22 mouse cellular contexts compared by ENCODE assay signal in the genomic region with DNA sequence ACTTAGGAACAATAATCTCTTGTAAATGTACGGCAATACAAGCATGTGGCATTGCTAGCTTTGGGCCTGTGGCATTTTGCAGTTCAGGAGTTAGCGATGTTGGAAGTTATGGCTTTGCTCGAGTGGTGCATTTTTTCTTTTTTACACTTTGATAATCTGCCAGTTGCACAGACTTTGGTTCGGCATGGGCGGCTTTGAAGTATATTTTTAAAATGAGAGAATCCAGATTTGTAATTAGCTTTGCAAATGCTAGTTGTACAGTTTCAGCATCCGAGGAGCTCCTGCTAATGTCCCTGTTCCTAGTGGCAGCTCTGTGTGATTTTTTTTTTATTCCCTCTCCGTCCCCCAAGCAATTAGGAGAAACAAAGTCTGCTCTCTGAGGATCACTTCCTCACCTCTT.
DNase-seq lines count a peak whose midpoint lies in the region; ATAC-seq lines count a peak whose summit lies in the region.
"Had no signal": no experiment of that assay in that cellular context is flagged by ENCODE, and none has a peak within 500 bp of the region (broad histone marks: within the 10 kb centered on the region; RNA-seq: fewer than 3 reads in every experiment).

No protein-coding gene starts in this region.

- no peak overlapping the region for H3K4me3 ChIP-seq in forebrain, embryonic 15.5 days
- H3K4me3 ChIP-seq in forebrain, embryonic 12.5 days (replicated peaks), result no peak overlapping the region
- no peak overlapping the region for H3K4me3 ChIP-seq in hindbrain, embryonic 13.5 days
- no peak overlapping the region for H3K4me3 ChIP-seq in hindbrain, embryonic 10.5 days
- no peak overlapping the region for H3K4me3 ChIP-seq in neural tube, embryonic 13.5 days
- H3K4me3 ChIP-seq in neural tube, embryonic 15.5 days (replicated peaks), result no peak overlapping the region
- H3K4me3 ChIP-seq in kidney, embryonic 15.5 days (replicated peaks), result no peak overlapping the region
- H3K4me3 ChIP-seq: embryonic facial prominence, embryonic 12.5 days; heart, adult 2 months; heart, embryonic 12.5 days had no signal

- H3K27me3 ChIP-seq in forebrain, embryonic 15.5 days, result no peaks in the 10 kb centered on the region
- H3K27me3 ChIP-seq in forebrain, embryonic 12.5 days, result no peaks in the 10 kb centered on the region
- H3K27me3 ChIP-seq in hindbrain, embryonic 13.5 days, result no peaks in the 10 kb centered on the region
- no peaks in the 10 kb centered on the region for H3K27me3 ChIP-seq in hindbrain, embryonic 10.5 days (ENCODE audit: insufficient read depth, poor library complexity, severe bottlenecking)
- H3K27me3 ChIP-seq in neural tube, embryonic 13.5 days, result no peaks in the 10 kb centered on the region
- H3K27me3 ChIP-seq in neural tube, embryonic 15.5 days (replicated peaks), result no peaks in the 10 kb centered on the region
- H3K27me3 ChIP-seq in kidney, embryonic 15.5 days, result no peaks in the 10 kb centered on the region
- H3K27me3 ChIP-seq: embryonic facial prominence, embryonic 12.5 days; heart, embryonic 12.5 days had no signal

- peaks cover 19% of the 10 kb centered on the region for H3K4me1 ChIP-seq in forebrain, embryonic 15.5 days
- peaks cover 6% of the 10 kb centered on the region for H3K4me1 ChIP-seq in forebrain, embryonic 12.5 days
- peaks cover 17% of the 10 kb centered on the region; the same call in 1 of the 2 replicates for H3K4me1 ChIP-seq in hindbrain, embryonic 13.5 days (replicated peaks)
- peaks cover 5% of the 10 kb centered on the region; the same call in 1 of the 2 replicates for H3K4me1 ChIP-seq in hindbrain, embryonic 10.5 days (replicated peaks)
- peaks cover 23% of the 10 kb centered on the region for H3K4me1 ChIP-seq in neural tube, embryonic 13.5 days (replicated peaks)
- peaks cover 21% of the 10 kb centered on the region for H3K4me1 ChIP-seq in neural tube, embryonic 15.5 days
- H3K4me1 ChIP-seq in kidney, embryonic 15.5 days, result no peaks in the 10 kb centered on the region
- H3K4me1 ChIP-seq: embryonic facial prominence, embryonic 12.5 days had no signal

- H3K27ac ChIP-seq in forebrain, embryonic 15.5 days (replicated peaks), result peak overlapping the region; percentile 43; the same call in 1 of the 2 replicates
- no peak overlapping the region for H3K27ac ChIP-seq in forebrain, embryonic 12.5 days
- H3K27ac ChIP-seq in hindbrain, embryonic 13.5 days, result peak overlapping the region; percentile 15; the same call in 1 of the 2 replicates
- no peak overlapping the region for H3K27ac ChIP-seq in hindbrain, embryonic 10.5 days
- H3K27ac ChIP-seq in neural tube, embryonic 13.5 days (replicated peaks), result peak overlapping the region; percentile 28; the same call in 1 of the 2 replicates
- no peak overlapping the region for H3K27ac ChIP-seq in neural tube, embryonic 15.5 days (replicated peaks)
- H3K27ac ChIP-seq in kidney, embryonic 15.5 days, result no peak overlapping the region
- H3K27ac ChIP-seq: embryonic facial prominence, embryonic 12.5 days; heart, adult 2 months had no signal

- H3K9me3 ChIP-seq in forebrain, embryonic 15.5 days, result no peaks in the 10 kb centered on the region
- H3K9me3 ChIP-seq in forebrain, embryonic 12.5 days, result no peaks in the 10 kb centered on the region
- no peaks in the 10 kb centered on the region for H3K9me3 ChIP-seq in hindbrain, embryonic 13.5 days
- no peaks in the 10 kb centered on the region for H3K9me3 ChIP-seq in hindbrain, embryonic 10.5 days
- no peaks in the 10 kb centered on the region for H3K9me3 ChIP-seq in neural tube, embryonic 13.5 days
- no peaks in the 10 kb centered on the region for H3K9me3 ChIP-seq in neural tube, embryonic 15.5 days (replicated peaks)
- H3K9me3 ChIP-seq in kidney, embryonic 15.5 days (replicated peaks), result no peaks in the 10 kb centered on the region
- H3K9me3 ChIP-seq: embryonic facial prominence, embryonic 12.5 days; G1E; heart, embryonic 12.5 days had no signal

- H3K9ac ChIP-seq in forebrain, embryonic 15.5 days (replicated peaks), result no peak overlapping the region
- no peak overlapping the region for H3K9ac ChIP-seq in forebrain, embryonic 12.5 days
- no peak overlapping the region for H3K9ac ChIP-seq in hindbrain, embryonic 13.5 days
- no peak overlapping the region for H3K9ac ChIP-seq in neural tube, embryonic 13.5 days
- no peak overlapping the region for H3K9ac ChIP-seq in neural tube, embryonic 15.5 days (replicated peaks)
- H3K9ac ChIP-seq in kidney, embryonic 15.5 days, result no peak overlapping the region
- H3K9ac ChIP-seq: embryonic facial prominence, embryonic 12.5 days; heart, embryonic 12.5 days had no signal

- WGBS in forebrain, embryonic 15.5 days, result 48% methylated on average over 7 of the region's 7 CpGs
- 66% methylated on average over 7 of the region's 7 CpGs for WGBS in forebrain, embryonic 12.5 days
- 79% methylated on average over 7 of the region's 7 CpGs for WGBS in hindbrain, embryonic 13.5 days
- 88% methylated on average over 7 of the region's 7 CpGs for WGBS in hindbrain, embryonic 10.5 days
- 67% methylated on average over 7 of the region's 7 CpGs for WGBS in neural tube, embryonic 13.5 days
- WGBS in neural tube, embryonic 15.5 days, result 60% methylated on average over 7 of the region's 7 CpGs
- 73% methylated on average over 7 of the region's 7 CpGs for WGBS in kidney, embryonic 15.5 days

- peaks cover 2% of the 10 kb centered on the region; the same call in 1 of the 2 replicates for H3K36me3 ChIP-seq in forebrain, embryonic 15.5 days
- H3K36me3 ChIP-seq in forebrain, embryonic 12.5 days (replicated peaks), result no peaks in the 10 kb centered on the region
- H3K36me3 ChIP-seq in hindbrain, embryonic 13.5 days, result peaks cover 4% of the 10 kb centered on the region; the same call in 1 of the 2 replicates
- no peaks in the 10 kb centered on the region for H3K36me3 ChIP-seq in hindbrain, embryonic 10.5 days
- no peaks in the 10 kb centered on the region for H3K36me3 ChIP-seq in neural tube, embryonic 13.5 days
- H3K36me3 ChIP-seq in neural tube, embryonic 15.5 days, result no peaks in the 10 kb centered on the region
- H3K36me3 ChIP-seq in kidney, embryonic 15.5 days, result no peaks in the 10 kb centered on the region
- H3K36me3 ChIP-seq: embryonic facial prominence, embryonic 12.5 days; G1E; heart, embryonic 12.5 days had no signal

- DNase-seq in hindbrain, embryonic 10.5 days (ENCODE audit: low spot score), result no peak
- DNase-seq in layer of hippocampus, adult 9-11 months, result peak; percentile 42
- DNase-seq: adrenal gland, postnatal 10 days; B cell, adult 2 months; cerebellum, adult 11-12 months; cerebellum, adult 9-10 months; cerebellum, postnatal 25 days; gastrocnemius, postnatal 36 days; heart, adult 2 months had no signal

- ATAC-seq in forebrain, embryonic 15.5 days (replicated peaks), result no peak
- no peak for ATAC-seq in forebrain, embryonic 12.5 days (ENCODE audit: low FRiP score)
- ATAC-seq in hindbrain, embryonic 13.5 days (ENCODE audit: low FRiP score), result no peak
- ATAC-seq in neural tube, embryonic 13.5 days (ENCODE audit: low read depth), result no peak
- no peak for ATAC-seq in neural tube, embryonic 15.5 days (ENCODE audit: low FRiP score)
- ATAC-seq in kidney, embryonic 15.5 days (replicated peaks; ENCODE audit: low FRiP score), result no peak
- ATAC-seq: CD4-positive, CD25-positive, alpha-beta regulatory T cell, adult 4 months; forebrain, embryonic 14.5 days; hindbrain, embryonic 16.5 days; inflammation-experienced regulatory T-cells, adult 6 months had no signal

- no peak overlapping the region for H3K4me2 ChIP-seq in forebrain, embryonic 15.5 days (replicated peaks)
- H3K4me2 ChIP-seq in forebrain, embryonic 12.5 days, result no peak overlapping the region
- H3K4me2 ChIP-seq in hindbrain, embryonic 13.5 days, result no peak overlapping the region
- no peak overlapping the region for H3K4me2 ChIP-seq in neural tube, embryonic 13.5 days
- no peak overlapping the region for H3K4me2 ChIP-seq in neural tube, embryonic 15.5 days
- H3K4me2 ChIP-seq in kidney, embryonic 15.5 days, result no peak overlapping the region
- H3K4me2 ChIP-seq: embryonic facial prominence, embryonic 12.5 days; heart, embryonic 12.5 days had no signal

Comparison
In these comparisons a context has a peak if more than half of its experiments do, and no peak if none do; other contexts are left out.
1. H3K27ac ChIP-seq: peak in forebrain, embryonic 15.5 days (single experiment), hindbrain, embryonic 13.5 days (single experiment) and neural tube, embryonic 13.5 days (single experiment); none in forebrain, embryonic 12.5 days (single experiment), hindbrain, embryonic 10.5 days (single experiment), neural tube, embryonic 15.5 days (single experiment) and kidney, embryonic 15.5 days (single experiment).